Mouse (Mus musculus) layer of hippocampus, postnatal 36 days (tissue): ENCODE data around the gene Npcd. TPM values are rescaled to one million over a fixed set of nuclear protein-coding genes. Genes with fewer than 3 reads are reported as not detected.

Experiments used
- DNase-seq, 2 experiments: peaks; one replicate each; pipeline ENCODE4 v3.0.0; 2022
- total RNA-seq, 2 experiments: library from RNA; stranded (reverse); gene quantifications; 2 replicates each; pipeline ENCODE4 v1.2.3; 2021

Npcd gene
- total RNA-seq, 2 experiments from 2014 or later, result 5.8 to 10.8 TPM

DNA sequence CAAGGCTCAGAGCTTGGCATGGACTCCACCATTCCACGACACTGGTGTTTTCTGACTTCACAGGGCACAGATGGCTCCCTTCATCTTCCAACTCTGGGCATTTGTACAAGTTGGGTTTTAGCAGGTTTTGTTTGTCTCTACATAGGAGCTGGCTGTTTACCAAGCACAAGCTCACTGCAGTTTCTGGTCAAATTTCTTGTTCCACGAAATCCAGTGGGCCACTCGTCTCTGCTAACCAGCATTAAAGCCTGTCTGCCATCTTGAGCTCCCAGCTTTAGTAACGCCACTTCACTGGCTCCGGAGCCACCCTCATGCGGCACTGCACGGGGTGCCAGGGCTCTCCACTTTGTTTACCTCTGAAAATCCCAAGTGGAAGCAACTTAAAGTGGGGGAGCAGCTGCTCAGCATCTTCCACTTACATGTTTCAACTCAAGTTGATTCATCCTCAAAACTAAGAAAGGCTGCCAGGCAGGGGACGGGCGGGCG lies 67.4 kb downstream of the Npcd start:
- peak in 1 of 2 experiments; percentile 60 for DNase-seq

GRCm38 (mm10) chr15:79766168-79766567 lies 67.9 kb downstream of the Npcd start:
- no peak for DNase-seq

DNA sequence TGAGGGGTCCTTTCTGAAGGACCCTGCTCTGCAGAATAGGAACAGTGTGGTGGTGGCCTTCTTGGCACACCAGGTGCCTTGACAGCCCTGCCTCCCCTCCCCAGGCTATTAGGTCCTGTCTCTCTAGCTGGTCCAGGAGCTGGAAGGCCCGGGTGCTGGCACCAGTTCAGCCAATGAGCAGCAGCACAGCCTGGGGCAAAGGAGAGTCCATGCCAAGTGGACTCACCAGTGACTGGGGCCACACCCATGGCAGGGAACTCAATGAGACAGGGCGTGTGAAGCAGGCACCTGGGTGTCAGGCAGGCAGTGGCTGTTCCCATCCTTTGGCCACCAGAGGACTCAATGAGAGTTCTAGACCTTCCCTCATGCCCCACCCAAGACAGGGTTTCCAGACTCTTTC lies 68.7 kb downstream of the Npcd start:
- no peak for DNase-seq

GRCm38 (mm10) chr15:79764539-79765267 lies 69.3 kb downstream of the Npcd start:
- peak; percentile 63 to 69 for DNase-seq

- no peak for DNase-seq
Measured at GRCm38 (mm10) chr15:79763601-79764246, 70.3 kb downstream of the Npcd start.

DNA sequence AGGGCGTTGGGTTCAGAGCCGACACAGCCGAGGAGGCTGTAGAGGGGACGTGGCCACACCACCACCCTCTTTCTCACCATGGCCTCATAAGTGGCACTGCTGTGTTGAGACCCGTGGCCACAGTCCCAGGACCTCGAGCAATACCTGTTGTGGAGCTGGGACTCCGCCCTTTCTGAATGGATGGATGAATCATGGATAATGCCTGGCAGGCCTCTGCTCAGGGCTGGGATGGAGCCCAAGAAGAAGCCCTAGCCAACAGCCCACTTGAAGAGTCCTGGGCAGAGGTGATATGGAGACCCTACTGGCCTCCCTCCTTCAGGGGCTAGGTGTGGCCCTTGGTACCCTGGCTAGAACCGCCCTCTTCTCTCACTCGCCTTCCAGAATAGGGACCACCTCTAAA lies 71.0 kb downstream of the Npcd start:
- no peak for DNase-seq

- no peak for DNase-seq
Measured at GRCm38 (mm10) chr15:79760956-79761355, 73.1 kb downstream of the Npcd start.

GRCm38 (mm10) chr15:79757118-79757517 lies 76.9 kb downstream of the Npcd start:
- DNase-seq, result no peak

GRCm38 (mm10) chr15:79755977-79756625 lies 77.9 kb downstream of the Npcd start:
- DNase-seq, result no peak

GRCm38 (mm10) chr15:79755176-79755575 lies 78.9 kb downstream of the Npcd start:
- DNase-seq, result no peak

DNA sequence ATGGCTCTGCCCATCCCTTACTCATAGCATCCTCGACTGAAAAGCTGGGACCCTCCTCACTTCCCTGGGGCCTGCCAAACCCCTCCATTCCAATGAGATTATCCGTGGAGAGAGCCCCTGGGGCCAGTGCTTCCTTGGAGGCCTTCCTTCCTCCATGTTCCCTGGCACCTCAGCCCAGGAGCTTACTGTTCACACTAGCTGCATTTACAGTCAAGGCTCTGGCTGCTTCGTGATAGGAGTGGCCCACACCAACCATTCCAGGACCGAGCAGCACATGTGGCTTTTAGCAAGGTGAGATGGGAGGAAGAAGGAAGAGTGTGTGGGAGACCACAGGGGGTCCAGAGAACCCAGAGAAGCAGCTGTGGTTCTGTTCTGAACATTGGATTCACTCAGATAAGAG lies 80.2 kb downstream of the Npcd start:
- DNase-seq, result no peak

- DNase-seq, result no peak
Measured at GRCm38 (mm10) chr15:79753420-79753752, 80.7 kb downstream of the Npcd start.

DNA sequence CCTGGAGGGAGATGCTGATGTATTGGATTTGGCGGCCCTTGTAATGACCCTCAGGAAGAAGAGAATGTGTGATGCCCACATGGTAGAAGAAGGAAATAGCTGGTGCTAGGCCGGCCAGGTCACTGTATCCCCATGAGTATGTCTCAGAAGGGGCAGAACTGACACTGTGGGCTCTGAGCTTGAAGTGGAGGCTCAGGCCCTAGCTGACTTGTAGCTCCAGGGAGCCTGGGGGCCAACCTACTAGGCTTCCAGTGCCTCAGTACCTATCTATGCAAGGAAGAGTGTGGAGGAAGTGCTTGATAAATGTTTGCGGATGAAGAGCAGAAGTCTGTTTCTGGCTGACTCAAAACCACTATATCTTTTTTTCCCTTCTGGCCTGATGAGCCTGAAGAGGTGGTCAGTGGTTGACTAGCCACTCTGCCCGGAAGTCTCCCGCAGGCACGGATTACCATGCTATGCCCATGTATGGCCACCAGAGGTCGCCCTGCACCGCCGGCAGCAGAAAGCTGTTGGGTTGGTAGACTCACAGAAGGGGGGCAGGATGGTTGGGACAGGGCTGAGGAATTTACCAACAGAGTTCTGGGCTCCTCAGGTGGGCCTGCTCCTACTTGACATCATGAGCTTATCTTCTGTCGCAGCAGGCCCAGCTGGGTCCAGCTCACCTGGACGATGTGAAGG lies 81.2 kb downstream of the Npcd start:
- DNase-seq, result peak; percentile 73 to 75

- DNase-seq, result no peak
Measured at GRCm38 (mm10) chr15:79751772-79752171, 82.3 kb downstream of the Npcd start.

- no peak for DNase-seq
Measured at GRCm38 (mm10) chr15:79750266-79750665, 83.8 kb downstream of the Npcd start.

GRCm38 (mm10) chr15:79749162-79749561 lies 84.9 kb downstream of the Npcd start:
- no peak for DNase-seq

DNA sequence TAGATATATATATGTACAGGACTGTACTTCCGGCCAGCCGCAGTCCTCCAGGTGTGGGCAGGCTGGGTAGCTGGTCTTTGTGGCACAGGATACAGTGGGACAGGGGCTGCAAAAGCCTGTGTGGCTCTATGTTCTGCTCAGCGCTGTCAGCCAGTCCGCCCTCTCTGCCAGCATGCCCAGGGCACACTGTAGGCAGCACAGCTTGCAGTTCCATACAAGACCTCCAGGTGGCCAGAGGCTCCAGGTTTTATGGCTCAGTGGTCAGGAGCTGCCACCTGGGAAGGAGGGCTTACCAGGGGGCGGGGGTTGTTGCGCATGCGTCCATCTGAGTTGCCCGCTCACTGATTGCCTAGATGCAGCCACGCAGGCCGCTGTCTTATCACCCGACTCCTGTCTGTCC lies 86.0 kb downstream of the Npcd start:
- DNase-seq, result no peak

- no peak for DNase-seq
Measured at GRCm38 (mm10) chr15:79745883-79746282, 88.2 kb downstream of the Npcd start.

DNA sequence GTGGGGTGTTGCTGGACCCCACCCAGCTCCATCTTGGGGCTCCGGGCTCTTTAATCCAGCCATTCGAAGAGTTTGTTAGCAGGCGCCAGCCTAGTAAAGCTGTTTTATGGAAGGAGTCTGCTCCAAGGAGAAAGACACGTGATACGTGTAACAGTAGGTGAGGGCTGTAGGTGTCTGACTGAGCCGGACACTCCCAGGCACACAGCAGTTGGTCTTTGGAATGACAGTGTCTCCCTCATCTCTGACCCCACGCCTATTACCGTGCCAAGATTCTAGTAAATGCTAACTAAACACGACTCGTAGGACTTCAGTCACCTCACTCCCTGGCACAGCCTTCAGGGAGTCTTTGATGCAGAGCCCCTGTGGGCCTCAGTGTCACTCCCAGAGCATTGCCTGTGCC lies 88.7 kb downstream of the Npcd start:
- no peak for DNase-seq

- DNase-seq, result no peak
Measured at GRCm38 (mm10) chr15:79744742-79745141, 89.3 kb downstream of the Npcd start.

DNA sequence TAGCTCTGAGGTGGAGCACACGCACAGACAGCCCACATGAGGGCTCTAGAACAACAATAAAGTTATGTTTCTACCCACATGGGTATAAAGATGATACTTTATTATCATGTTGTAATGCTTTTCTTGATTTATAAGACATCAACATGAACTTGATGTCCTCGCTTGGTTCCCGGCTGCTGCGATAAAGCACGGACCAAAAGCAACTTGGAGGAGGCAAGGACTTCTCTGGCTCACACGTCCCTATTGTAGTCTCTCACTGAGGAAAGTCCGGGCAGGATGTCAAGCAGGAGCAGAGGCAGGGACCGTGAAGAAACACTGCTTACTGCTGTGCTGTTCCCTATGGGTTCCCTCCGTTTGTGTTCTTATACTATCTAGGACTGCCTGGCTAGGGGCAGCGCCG lies 90.0 kb downstream of the Npcd start:
- no peak for DNase-seq

DNA sequence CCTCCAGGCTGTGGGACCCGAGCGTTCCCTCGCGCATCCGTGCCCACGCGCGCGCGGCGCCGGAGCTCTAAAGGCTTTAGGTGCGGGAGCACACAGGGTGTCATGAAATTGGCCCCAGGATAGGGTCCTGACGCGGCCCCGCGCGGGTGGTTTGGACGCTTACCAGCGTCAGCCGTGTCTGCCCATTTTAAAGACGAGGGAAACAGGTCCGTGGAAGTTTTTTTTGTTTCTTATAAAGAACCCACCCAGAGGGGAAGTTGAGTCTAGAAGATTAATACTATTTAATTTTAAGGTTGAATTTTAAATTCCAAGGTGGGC lies 91.4 kb downstream of the Npcd start:
- no peak for DNase-seq
